Mouse (Mus musculus) kidney, postnatal 0 days (tissue): ENCODE measurements around the gene Cox6b1. TPM values are rescaled to one million over a fixed set of nuclear protein-coding genes. Genes with fewer than 3 reads are reported as not detected.

ENCODE experiments used
- ATAC-seq: fragments of 200-750 bp; cut with Nextera tagmentation; replicated peaks from 2 replicates; pipeline ENCODE4 v1.8.0; 2017; ENCODE audit warnings: low read depth, moderate number of reproducible peaks, moderate TSS enrichment, moderate library complexity; ENCODE audit not compliant: low FRiP score
- DNase-seq: peaks from one replicate; pipeline ENCODE4 v3.0.0-alpha.2; 2016; ENCODE audit warnings: low spot score
- H3K27ac ChIP-seq: fragments of 300-500 bp; sonication (generic); 2 replicates; pipeline ENCODE4 v1.5.1; 2014; ENCODE audit warnings: mild to moderate bottlenecking
- H3K27me3 ChIP-seq: fragments of 300-500 bp; sonication (generic); 2 replicates; pipeline ENCODE4 v1.6.1; 2014; ENCODE audit warnings: low read length, mixed read lengths; ENCODE audit not compliant: insufficient read depth
- H3K36me3 ChIP-seq: fragments of 300-500 bp; sonication (generic); 2 replicates; pipeline ENCODE4 v1.6.1; 2014; ENCODE audit warnings: low read length, mixed read lengths; ENCODE audit not compliant: insufficient read depth
- H3K4me1 ChIP-seq: fragments of 300-500 bp; sonication (generic); replicated peaks from 2 replicates; pipeline ENCODE4 v1.6.1; 2014; ENCODE audit warnings: antibody characterized with exemption, low read length, mixed read lengths; ENCODE audit not compliant: insufficient read depth
- H3K4me2 ChIP-seq: fragments of 300-500 bp; sonication (generic); 2 replicates; pipeline ENCODE4 v1.6.1; 2014; ENCODE audit warnings: mild to moderate bottlenecking, low read length, moderate library complexity, mixed read lengths
- H3K4me3 ChIP-seq: fragments of 300-500 bp; sonication (generic); replicated peaks from 2 replicates; pipeline ENCODE4 v1.5.1; 2014; ENCODE audit warnings: low read depth, low read length
- H3K9ac ChIP-seq: fragments of 300-500 bp; sonication (generic); 2 replicates; pipeline ENCODE4 v1.6.1; 2014; ENCODE audit warnings: low read depth, low read length
- H3K9me3 ChIP-seq: fragments of 300-500 bp; sonication (generic); replicated peaks from 2 replicates; pipeline ENCODE4 v1.6.1; 2016; ENCODE audit warnings: low read length, inconsistent platforms, mixed read lengths
- CTCF ChIP-seq: IDR thresholded peaks from 2 replicates; pipeline ENCODE4 v1.5.1; 2016; ENCODE audit warnings: antibody characterized with exemption, low read depth, mild to moderate bottlenecking, moderate library complexity
- WGBS: fragments of 180-500 bp; shearing (Covaris S2); extraction: QIAGEN DNeasy Blood & Tissue Kit; methylation state at CpG from one replicate; pipeline ENCODE4 v1.1.7; 2014; 5-methylcytosine and 5-hydroxymethylcytosine counted together
- polyA plus RNA-seq: library from polyadenylated mRNA; unstranded; fragments of >200 nt; fragmentation: Nextera tagmentation; extraction: Ambion mirVana; gene quantifications from 2 replicates; pipeline ENCODE4 v1.2.1, GENCODE M21; 2015

The Cox6b1 gene
- polyA plus RNA-seq, 1 experiment from 2014 or later = 1,723 TPM

GRCm38 (mm10) chr7:30613529-30614112 lies 12.3 kb downstream of the Cox6b1 start:
- H3K27ac ChIP-seq = peak overlapping the region; percentile 19; the same call in 1 of the 2 replicates
- no peaks in the 10 kb centered on the region for H3K9me3 ChIP-seq
- DNase-seq (peak; percentile 82), ATAC-seq (peak; percentile 40; the same call in 1 of the 2 replicates)
- 19% methylated on average over 14 of the region's 14 CpGs for WGBS
- H3K4me1 ChIP-seq = no peaks in the 10 kb centered on the region
- no peak overlapping the region for H3K4me2 ChIP-seq
- no peak overlapping the region for H3K9ac ChIP-seq
- H3K4me3 ChIP-seq = no peak overlapping the region
- peaks cover 15% of the 10 kb centered on the region; the same call in 1 of the 2 replicates for H3K36me3 ChIP-seq
- TF ChIP-seq CTCF = peak; percentile 81
- H3K27me3 ChIP-seq = no peaks in the 10 kb centered on the region

DNA sequence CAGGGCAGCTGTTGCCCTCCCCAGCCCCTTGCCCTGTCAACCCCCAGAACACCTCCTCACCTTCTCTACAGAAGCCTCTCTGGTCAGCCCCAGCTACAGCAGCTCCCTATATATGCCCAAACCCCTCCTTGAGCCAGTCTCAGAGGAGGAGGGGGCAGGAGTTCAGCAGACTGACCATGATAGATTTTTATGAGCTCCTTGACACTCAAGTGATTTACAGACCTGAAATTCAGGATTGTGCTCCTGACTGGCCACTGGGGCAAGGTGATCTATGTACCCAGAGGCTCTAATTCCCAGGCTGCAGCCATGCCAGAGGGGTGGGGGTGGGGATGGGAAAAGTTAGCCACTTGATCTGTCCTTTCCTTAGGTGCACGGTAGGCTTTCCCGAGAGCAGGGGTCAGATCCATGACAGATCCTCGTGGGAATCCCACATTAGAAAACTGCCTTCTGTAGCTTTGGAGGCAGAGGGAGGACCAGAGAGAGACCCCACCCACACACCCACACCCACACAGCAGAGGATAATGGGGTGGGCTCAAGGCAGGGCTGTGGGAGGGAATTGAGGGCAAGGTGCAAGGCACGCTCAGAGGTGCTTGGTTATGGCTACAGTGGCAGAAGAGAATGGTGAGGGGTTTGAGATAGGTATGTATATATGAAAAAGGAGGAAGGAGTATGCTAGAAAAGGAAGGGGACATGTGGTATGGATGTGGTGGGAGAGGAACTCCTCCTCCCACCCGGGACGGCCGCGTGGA lies 13.1 kb downstream of the Cox6b1 start, which contains the start of gene Upk1a:
Gene Upk1a (minus strand): TSS at position 194 of the 749 bp plus-strand sequence.
- 30% methylated on average over 8 of the region's 8 CpGs for WGBS
- H3K9ac ChIP-seq = no peak within 1 kb of the TSS

DNA sequence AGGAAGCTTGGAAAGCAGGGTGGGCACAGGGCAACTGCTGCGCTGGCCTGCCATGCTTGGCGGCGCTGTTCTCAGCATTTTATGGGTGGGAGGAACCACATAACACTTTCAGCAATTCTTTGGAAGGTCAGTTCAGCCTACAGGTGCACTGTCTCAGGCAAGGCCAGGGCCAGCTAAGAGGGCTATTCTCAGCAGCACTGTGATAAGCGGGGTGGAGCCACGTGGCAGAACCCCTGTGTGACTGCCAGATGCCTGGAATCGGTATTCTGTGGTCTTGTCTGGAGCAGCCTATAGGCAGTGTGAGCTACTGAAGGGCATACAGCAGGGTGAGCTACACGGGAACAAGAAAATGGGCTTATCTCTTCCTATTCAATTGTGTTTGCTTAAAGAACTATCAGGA lies 15.9 kb downstream of the Cox6b1 start:
- H3K27ac ChIP-seq = no peak overlapping the region
- no peaks in the 10 kb centered on the region; the same call in 1 of the 2 replicates for H3K36me3 ChIP-seq
- no peak for TF ChIP-seq CTCF
- DNase-seq (no peak), ATAC-seq (no peak)
- no peak overlapping the region for H3K4me3 ChIP-seq
- no peaks in the 10 kb centered on the region for H3K27me3 ChIP-seq
- no peak overlapping the region for H3K4me2 ChIP-seq
- H3K4me1 ChIP-seq = no peaks in the 10 kb centered on the region
- WGBS = 54% methylated on average over 7 of the region's 7 CpGs
- H3K9ac ChIP-seq = no peak overlapping the region
- no peaks in the 10 kb centered on the region for H3K9me3 ChIP-seq

More for the DNA sequence above, 13.1 kb downstream of the Cox6b1 start, which contains the start of gene Upk1a:
- 0 out of 2 replicates have a peak within 1 kb of the TSS, but pooled peaks have one; percentile 7 for H3K4me2 ChIP-seq
- H3K4me1 ChIP-seq = no peaks in the 10 kb centered on the region
- no peaks in the 10 kb centered on the region for H3K9me3 ChIP-seq
- H3K27me3 ChIP-seq = no peaks in the 10 kb centered on the region
- H3K27ac ChIP-seq = peak within 1 kb of the TSS; percentile 19
- ATAC-seq (peak; percentile 53), DNase-seq (peak; percentile 61)
- TF ChIP-seq CTCF = no peak
- H3K36me3 ChIP-seq = peaks cover 9% of the 10 kb centered on the region; the same call in 1 of the 2 replicates
- no peak within 1 kb of the TSS for H3K4me3 ChIP-seq

- H3K27me3 ChIP-seq = no peaks in the 10 kb centered on the region
- H3K27ac ChIP-seq = no peak overlapping the region
- no peak for TF ChIP-seq CTCF
- H3K4me1 ChIP-seq = 0 out of 2 replicates have a peak, but pooled peaks cover under 1% of the 10 kb centered on the region
- H3K9me3 ChIP-seq = no peaks in the 10 kb centered on the region
- DNase-seq = no peak
- H3K9ac ChIP-seq = no peak overlapping the region
- no peak for ATAC-seq
- 48% methylated on average over 16 of the region's 16 CpGs for WGBS
- no peak overlapping the region for H3K4me2 ChIP-seq
- H3K36me3 ChIP-seq = no peaks in the 10 kb centered on the region
- no peak overlapping the region for H3K4me3 ChIP-seq
Observed at GRCm38 (mm10) chr7:30608476-30608875, 17.5 kb downstream of the Cox6b1 start.

DNA sequence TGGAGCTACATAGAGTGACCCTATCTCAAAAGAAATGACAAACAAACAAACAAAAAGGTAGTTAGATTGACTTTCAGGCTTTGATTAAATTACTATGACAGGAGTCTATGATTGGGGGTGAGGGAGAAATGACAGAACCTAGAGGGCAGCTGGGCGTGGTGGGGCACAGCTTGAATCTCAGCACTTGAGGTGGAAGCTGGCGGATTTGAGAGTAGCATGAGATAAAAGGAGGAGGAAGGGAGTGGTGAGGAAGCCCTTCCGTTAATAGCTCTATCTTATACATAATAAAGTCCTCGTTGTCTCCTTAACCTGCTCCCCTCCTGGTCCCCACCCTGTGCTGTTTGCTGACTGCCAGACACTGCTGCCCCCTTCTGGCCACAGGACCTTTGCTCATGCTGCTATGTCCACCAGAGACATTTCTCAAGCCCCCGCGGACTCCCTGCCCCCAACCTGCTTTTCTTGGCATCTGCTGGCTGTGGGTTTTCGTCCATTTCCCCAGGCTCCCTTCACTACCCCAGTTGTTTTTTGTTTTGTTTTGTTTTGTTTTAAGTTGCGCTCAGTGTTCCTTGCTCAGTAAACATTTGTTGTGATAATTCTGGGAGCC lies 18.1 kb downstream of the Cox6b1 start:
- ATAC-seq = no peak
- WGBS = 24% methylated on average over 8 of the region's 8 CpGs
- H3K4me1 ChIP-seq = 0 out of 2 replicates have a peak, but pooled peaks cover 5% of the 10 kb centered on the region
- no peaks in the 10 kb centered on the region for H3K36me3 ChIP-seq
- no peaks in the 10 kb centered on the region for H3K9me3 ChIP-seq
- H3K27ac ChIP-seq = no peak overlapping the region
- no peak overlapping the region for H3K4me2 ChIP-seq
- H3K27me3 ChIP-seq = no peaks in the 10 kb centered on the region
- no peak overlapping the region for H3K9ac ChIP-seq
- no peak overlapping the region for H3K4me3 ChIP-seq
- DNase-seq = peak; percentile 73
- TF ChIP-seq CTCF = peak; percentile 78

GRCm38 (mm10) chr7:30604944-30605343 lies 21.0 kb downstream of the Cox6b1 start:
- Histone ChIP-seq H3K4me2 (no peak overlapping the region), H3K4me3 (no peak overlapping the region), H3K9ac (no peak overlapping the region), H3K4me1 (0 out of 2 replicates have a peak, but pooled peaks cover 5% of the 10 kb centered on the region), H3K27me3 (no peaks in the 10 kb centered on the region), H3K36me3 (no peaks in the 10 kb centered on the region), H3K9me3 (no peaks in the 10 kb centered on the region), H3K27ac (no peak overlapping the region)
- 86% methylated on average over 8 of the region's 8 CpGs for WGBS
- ATAC-seq = no peak
- DNase-seq = no peak
- no peak for TF ChIP-seq CTCF
